Mouse (Mus musculus) layer of hippocampus, adult 18-20 months (tissue): ENCODE results near the gene Dhx16. TPM values are rescaled to one million over a fixed set of nuclear protein-coding genes. Genes with fewer than 3 reads are reported as not detected.
"Not testable (repeated sequence)": the region's sequence is repeated elsewhere in the genome, so short reads cannot be mapped to it uniquely, and the experiment has no call there.

Experiments used
- DNase-seq, 2 experiments: peaks; one replicate each; pipeline ENCODE4 v3.0.0; 2022; ENCODE audit warnings: low spot score in 2 of 2
- long read RNA-seq: library from polyadenylated mRNA; stranded (forward); transcript quantifications from one replicate; pipeline ENCODE4 v2.0.0, GENCODE M21; 2021
- total RNA-seq, 2 experiments: library from RNA; stranded (reverse); gene quantifications; 2 replicates each; pipeline ENCODE4 v1.2.3; 2021

Gene Dhx16
- 10 to 100 TPM; 25.0 to 30.2 TPM for total RNA-seq
- long read RNA-seq, transcript Dhx16-201 (20 exons, 3,351 nt), result major isoform, 21 of 32 reads
- long read RNA-seq, partial matches to known transcripts, result 1 of 32 reads
- long read RNA-seq, other reads (novel, unspliced or antisense), result 10 of 32 reads

DNA sequence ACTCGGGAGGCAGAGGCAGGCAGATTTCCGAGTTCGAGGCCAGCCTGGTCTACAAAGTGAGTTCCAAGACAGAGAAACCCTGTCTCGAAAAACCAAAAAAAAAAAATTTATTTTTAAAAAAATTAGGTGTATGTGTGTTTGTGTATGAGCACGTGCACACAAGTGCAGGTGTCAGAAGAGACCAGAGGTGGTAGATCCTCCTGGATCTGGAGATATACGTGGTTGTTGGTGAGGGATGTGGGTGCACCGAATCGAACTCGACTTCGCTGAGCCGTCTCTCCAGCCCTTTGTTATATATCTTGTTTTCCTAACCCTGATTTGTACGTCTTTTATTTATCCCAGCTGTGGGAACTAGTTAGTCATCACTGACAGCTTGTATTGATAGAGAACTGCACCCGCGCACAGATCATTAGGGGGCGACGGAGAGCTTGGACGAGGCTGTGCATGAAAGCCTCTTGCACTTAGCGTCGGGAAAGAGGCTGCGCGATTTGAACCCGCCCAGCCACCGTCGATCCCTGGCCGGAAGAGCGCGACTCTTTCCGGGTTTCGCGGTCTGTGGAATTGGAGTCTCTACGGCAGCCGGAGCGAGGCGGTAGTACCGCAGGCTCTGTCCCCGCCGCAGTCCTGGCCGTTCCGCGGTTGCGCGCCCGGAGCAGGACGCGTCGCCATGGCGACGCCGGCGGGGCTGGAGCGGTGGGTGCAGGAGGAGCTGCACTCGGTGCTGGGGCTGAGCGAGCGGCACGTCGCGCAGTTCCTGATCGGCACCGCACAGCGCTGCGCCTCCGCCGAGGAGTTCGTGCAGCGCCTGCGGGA, at the start of gene Dhx16:
Gene Dhx16 (plus strand): TSS at position 575 of the 813 bp plus-strand sequence.
- DNase-seq, result peak; percentile 94 to 98

DNA sequence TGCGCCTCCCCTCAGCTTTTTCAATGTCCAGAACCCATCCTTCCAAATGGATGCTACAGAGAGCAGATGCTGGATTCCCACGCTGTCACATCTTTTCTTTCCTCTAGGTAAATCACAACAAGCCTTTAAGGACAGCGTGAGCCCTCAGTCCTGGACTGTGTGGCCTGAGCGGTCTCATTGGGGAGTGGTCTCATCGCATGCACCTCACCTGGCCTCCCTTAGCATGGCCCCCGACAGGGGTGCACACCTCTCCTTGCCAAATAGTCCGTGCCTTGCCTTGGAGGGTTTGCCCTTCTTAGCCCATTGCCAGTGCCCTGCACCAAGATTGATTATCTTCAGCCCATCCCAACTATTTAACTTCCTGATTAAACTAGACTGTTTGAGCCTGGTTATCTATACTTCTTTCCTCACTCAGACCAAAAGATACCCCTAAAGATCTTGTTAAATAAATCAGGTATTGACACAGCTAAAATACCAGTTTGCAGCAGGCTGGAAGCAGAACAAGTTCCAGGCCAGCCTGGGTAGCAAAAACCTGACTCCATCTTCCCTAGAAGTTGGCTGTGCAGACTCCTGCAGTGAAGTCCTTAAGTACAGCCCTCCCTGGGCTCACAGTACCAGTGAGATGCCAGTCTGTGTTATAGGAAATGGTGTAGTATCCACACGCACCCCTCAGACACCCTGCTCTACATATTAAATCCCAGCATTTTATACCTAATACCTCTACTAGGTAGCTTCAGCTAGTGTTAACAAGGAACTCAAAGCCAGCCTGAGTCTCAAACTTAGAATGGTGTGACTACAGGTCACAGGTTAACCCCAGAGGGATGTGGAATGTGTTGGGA, 47.0 kb upstream of the Dhx16 start:
- no peak for DNase-seq

DNA sequence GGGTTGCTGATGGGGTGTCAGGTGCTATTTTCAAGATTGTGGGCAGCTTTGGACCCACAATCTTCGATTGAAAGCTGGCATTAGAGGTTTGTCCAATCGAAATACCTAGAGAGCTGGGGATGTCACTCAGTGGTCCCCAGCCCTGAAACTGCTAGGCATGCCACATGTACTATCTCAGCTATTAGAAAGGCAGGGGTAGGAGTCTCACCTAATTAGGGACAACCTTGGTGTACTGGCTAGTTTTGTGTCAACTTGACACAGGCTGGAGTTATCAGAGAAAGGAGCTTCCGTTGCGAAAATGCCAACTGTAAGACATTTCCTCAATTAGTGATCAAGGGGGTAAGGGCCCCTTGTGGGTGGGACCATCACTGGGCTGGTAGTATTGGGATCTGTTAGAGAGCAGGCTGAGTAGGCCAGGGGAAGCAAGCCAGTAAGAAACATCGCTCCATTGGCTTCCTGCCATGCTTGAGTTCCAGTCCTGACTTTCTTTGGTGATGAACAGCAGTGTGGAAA, 46.3 kb upstream of the Dhx16 start:
- no peak for DNase-seq

DNA sequence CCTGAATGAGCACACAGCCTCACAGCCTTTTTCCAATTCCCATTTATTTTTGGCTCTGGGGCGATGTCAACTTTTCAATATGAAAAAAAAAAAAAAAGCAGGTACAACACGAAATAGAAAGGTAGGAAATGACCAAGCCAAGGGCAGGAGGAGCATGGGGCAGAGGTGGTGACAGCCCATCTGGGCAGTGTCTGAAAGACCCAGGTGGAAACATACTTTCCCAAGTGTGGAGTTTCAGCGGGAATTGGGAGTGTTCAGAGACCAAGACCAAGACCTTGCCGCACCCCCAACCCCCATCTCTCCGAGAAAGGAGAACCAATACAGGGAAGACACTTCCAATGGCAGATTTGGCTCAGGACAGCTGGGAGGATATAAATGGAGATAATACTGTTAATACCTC, 45.7 kb upstream of the Dhx16 start:
- DNase-seq, result no peak

DNA sequence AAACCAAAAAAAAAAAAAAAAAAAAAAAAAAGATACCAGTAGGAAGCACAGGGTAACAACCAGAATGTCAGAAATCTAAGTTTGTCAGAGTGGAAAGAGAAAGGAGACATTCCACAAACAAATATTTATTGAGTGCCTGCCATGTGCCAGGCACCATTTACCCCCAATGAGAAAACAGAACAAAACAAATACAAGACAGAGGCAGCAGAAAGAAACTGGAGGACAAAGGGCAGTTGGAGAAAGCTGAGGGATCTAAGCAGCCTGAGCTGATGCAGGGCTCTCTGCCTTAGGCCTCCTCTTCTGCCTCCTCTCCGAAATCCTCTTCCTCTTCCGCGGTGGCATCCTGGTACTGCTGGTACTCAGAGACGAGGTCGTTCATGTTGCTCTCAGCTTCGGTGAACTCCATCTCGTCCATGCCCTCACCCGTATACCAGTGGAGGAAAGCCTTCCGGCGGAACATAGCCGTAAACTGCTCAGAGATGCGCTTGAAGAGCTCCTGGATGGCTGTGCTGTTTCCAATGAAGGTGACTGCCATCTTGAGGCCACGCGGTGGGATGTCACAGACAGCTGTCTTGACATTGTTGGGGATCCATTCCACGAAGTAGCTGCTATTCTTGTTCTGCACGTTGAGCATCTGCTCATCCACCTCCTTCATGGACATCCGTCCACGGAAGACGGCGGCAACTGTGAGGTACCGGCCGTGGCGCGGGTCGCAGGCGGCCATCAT, 44.8 kb upstream of the Dhx16 start:
- DNase-seq, result peak in 1 of 2 experiments; percentile 52

DNA sequence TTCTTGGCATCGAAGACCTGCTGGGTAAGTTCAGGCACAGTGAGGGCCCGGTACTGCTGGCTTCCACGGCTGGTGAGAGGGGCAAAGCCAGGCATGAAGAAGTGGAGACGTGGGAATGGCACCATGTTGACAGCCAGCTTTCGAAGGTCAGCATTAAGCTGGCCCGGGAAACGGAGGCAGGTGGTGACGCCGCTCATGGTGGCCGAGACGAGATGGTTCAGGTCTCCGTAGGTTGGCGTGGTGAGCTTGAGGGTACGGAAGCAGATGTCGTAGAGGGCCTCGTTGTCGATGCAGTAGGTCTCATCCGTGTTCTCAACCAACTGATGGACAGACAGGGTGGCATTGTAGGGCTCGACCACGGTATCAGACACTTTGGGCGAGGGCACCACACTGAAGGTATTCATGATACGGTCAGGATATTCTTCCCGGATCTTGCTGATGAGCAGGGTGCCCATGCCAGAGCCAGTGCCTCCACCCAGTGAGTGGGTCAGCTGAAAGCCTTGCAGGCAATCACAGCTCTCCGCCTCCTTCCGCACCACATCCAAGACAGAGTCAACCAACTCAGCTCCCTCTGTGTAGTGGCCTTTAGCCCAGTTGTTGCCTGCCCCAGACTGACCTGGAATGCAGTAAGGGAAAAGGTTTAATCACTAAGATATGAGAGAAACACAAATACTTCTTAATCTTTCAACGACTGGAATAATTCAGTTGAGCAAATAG, 44.0 kb upstream of the Dhx16 start:
- DNase-seq, result peak in 1 of 2 experiments; percentile 26

DNA sequence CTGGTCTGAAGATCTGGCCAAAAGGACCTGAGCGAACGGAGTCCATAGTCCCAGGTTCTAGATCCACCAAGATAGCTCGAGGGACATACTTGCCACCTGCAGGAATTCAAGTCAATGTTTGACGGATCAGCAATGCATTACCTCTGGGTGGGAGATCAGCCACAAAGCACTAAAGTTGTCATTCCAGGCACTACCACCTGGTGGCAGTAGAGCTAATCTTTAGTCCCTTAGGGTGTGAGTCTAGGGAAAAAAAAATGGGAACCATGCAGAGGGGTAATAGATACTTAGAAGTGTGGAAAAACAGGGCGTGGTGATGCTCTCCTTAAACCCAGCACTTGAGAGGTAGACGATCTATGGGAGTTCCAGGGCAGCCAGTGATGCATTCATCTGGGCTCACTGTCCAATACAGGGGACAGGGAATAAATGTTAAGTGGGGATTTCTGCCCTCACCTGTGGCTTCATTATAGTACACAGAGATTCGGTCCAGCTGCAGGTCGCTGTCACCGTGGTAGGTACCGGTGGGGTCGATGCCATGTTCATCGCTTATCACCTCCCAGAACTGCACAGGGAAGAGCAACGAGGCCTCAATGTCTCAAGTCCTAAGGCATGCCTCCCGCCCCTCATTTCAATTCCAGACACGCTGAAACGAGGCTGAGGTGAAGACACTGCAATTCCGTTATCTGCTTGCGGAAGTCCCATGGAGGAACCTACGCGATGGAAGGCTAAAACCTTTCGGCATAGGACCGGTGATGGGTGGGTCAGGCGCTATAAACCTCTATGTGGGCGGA, 43.2 kb upstream of the Dhx16 start:
- peak; percentile 81 to 96 for DNase-seq

DNA sequence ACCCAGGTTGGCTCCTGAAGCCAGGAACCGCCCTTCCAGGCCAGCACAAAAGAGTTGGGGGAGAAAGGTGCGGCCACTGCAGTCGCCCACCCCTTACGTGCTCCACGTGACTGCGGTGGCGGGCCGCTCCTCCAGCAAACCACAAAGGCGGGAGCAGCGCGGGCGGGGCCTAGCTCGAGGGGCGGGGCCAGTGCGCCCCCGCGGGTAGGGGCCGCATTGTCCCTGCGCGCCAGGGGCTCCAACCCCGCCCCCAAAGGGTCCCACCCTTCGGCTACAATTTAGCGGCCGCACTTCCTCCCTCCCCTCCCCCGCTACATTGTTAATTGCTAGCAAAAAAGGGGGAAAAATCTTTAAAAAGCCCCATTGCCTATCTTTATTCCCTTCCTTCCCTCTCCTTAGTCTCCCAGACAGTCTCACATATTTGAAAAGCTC, 42.6 kb upstream of the Dhx16 start:
- DNase-seq, result peak; percentile 78 to 83

DNA sequence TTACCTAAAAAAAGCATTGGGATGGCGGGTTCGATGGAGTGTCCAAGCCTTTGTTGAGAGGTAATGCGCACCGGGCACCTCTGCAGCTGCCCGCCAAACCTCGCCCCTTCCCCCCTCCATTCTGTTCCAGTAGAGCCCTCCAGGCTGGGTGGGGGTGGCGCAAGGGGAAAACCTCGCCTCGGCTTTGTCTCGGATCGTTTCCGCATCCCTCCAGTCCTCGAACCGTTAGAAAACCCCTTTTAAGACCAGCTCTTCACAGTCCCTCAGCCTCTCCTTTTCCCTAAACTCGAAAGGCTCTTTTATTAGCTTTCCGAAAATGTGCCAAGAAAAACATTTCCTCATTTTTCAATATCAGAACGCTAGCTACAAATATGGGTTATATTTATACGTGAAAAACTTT, 42.1 kb upstream of the Dhx16 start:
- peak in 1 of 2 experiments; percentile 45 for DNase-seq

DNA sequence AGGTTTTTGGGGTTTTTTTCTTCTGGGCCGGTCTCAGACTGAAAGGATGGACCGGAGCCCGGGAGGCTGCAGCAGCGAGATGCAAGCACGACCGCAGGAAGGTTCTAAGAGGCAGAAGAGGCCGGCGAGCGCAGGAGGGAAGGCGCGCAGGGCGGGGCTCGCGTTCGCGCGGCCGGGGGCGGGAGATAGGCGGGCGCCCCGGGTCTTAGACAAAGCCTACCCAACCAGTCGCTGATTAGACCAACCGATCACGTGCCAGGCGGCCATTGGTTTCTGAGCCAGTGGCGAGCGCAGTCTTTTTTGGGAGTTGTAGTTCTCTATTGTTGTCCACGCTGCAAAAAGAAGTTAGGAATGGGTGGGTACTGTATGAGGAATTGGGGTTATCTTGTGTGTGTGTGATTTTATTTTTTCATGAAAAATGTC, 41.5 kb upstream of the Dhx16 start, which contains the start of gene Tubb5:
Gene Tubb5 (minus strand): TSS at position 185 of the 423 bp plus-strand sequence.
- DNase-seq, result peak; percentile 96 to 99

DNA sequence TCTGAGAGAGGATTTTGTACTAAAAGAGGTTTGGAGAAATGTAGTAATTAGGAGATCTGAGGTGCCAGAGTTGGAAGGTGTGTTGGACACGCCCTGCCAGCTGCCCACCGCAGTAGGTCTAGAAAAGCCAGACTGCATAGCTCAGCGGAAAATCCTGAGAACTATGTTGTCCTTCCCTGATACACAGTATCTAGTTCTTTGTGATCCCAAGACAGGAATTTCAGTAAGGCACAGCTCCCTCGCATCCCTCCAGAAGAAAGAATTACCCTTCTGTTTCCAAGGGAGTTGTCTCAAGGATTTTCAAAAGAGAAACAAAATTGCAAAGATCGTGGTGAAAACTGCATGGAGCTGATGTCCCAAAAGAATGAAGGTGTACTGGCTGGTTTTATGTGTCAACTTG, 41.0 kb upstream of the Dhx16 start:
- no peak for DNase-seq

DNA sequence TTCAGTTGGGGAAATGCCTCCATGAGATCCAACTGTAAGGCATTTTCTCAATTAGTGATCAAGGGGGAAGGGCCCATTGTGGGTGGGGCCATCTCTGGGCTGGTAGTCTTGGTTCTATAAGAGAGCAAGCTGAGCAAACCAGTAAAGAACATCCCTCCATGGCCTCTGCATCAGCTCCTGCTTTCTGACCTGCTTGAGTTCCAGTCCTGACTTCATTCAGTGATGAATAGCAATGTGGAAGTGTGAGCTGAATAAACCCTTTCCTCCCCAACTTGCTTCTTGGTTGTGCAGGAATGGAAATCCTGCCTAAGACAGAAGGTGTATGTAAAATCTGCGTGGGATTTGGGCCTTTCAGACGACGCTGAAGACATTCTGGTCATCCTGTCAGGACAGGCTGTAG, 40.6 kb upstream of the Dhx16 start:
- not testable (repeated sequence) for DNase-seq

DNA sequence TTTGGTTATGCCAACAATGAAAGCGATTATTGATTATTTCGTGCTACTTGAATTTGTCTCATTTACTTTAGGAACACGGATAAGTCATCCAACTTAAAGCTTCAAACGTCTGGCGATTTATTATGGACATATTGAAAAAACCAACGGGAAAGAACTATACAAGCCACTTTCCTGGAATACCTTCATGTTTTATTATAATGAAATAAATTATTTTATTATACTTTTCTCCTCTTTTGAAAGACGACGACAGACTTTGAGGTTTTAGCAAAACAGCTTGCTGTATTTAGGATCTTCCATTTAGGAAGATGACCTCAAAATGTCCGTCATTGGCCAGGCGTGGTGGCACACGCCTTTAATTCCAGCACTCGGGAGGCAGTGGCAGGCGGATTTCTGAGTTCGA, 39.1 kb upstream of the Dhx16 start:
- no peak for DNase-seq

DNA sequence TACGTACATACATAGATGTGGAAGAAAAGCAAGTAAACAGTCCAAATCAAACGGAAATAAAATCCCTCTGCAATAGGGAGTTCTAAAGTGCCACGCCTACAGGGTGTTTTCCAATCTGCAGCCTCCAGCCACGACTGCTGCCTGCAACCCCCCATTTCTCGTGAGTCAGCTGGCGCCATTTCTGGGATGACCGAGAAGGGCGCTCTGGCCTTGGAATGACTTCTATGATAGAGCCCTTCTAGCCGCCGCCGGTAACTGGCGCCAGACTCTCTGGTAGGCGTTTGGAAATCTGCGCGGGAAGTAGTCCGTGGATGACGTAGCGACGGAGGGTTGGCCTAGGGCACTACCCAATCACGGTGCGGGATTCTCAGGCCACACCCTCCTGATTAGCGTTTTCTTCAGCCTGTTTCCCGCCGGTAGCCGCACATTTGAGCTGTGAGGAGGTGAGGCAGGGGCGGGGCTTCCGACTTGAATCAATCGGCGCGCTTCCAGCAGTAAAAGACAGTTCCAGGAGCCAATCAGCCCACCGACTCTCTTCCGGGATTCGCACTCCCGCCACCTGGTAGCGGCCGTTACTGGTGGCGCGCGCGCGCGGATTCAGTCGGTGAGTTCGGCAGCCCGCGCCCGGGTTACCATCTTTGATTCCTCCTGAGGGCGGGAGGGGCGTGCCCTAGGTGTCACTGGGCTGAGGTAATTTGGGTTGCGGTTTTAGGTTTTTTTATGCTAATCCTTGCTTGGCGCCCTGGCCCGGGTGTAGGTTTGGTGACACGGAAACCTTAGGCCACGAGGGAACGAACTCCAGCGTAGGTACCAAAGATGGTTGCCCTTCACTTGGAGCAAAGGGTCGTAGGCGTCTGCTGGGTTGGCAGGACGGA, 38.3 kb upstream of the Dhx16 start, which contains the start of gene Mdc1:
Gene Mdc1 (plus strand): TSS at position 440 of the 875 bp plus-strand sequence.
- DNase-seq, result peak; percentile 99 to 100

DNA sequence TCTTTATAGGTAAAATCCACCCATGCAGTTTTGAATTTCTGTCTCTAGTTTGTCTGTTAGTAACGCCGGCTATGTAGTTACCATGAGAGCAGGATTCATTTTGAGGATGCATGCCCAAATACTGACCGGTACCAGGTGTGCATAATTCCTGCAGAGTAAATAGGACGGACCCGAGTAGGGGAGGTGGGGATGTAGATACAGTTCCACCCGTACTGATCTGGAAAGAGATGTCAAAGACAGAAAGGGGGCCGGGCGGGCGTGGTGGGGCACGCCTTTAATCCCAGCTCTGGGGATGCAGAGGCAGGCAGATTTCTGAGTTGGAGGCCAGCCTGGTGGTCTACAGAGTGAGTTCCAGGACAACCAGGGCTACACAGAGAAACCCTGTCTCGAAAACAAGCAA, 37.6 kb upstream of the Dhx16 start:
- no peak for DNase-seq

DNA sequence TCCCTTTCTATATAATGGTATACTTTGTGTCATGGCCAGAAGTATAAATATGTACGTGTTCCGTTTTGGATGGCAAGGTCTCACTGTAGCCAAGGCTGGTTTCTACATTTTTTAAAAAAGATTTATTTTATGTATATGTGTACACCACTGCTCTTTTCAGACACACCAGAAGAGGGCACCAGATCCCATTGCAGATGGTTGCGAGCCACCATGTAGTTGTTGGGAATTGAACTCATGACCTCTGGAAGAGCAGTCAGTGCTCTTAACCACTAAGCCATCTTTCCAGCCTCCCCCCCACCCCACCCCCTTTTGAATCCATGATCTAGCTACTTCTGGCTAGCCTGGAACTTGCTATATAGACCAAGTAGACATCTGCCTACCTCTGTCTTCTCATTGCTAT, 36.1 kb upstream of the Dhx16 start:
- no peak for DNase-seq

DNA sequence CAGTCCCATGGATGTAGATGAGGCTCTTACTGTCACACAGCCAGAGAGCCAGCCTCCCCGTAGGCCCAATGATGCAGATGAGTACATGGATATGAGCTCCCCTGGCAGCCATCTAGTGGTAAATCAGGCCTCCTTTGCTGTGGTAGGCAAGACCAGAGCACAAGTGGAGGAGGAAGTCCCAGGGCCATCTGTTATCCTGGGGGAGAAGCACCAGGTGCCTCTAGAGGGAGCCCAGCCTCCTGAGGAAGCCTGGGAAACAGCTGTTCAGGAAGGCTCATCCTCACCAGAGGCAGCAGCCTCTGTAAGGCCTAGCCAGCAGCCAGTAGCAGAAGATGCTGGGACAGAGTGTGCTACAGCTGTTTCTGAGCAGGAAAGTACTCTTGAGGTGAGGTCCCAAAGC, 31.5 kb upstream of the Dhx16 start:
- no peak for DNase-seq

DNA sequence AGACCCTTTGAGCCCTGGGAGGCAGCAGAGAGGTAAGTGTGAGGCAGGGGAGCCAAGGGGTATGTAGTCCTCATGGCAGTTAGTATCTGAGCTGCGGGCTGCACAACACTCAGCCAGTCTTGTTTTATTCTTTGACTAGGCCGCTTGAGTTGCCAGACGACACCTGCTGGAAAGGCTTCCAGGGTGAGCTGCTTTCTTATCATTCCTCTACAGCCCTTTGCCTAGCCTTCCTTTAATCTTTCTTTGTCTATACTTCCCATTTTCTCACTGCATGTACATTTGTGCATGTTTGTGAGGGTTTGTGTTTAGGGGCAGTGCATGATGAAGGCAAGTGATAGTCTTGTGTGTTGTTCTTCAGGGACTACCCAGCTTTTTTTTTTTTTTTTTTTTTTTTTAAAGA, 28.6 kb upstream of the Dhx16 start:
- DNase-seq, result no peak
